Mouse (Mus musculus): Measurements from ENCODE around the gene Zic4. TPM values are rescaled to one million over a fixed set of nuclear protein-coding genes. Genes with fewer than 3 reads are reported as not detected.

Zic4 gene
- polyA plus RNA-seq, 1 experiment from 2014 or later = 0.27 TPM

DNA sequence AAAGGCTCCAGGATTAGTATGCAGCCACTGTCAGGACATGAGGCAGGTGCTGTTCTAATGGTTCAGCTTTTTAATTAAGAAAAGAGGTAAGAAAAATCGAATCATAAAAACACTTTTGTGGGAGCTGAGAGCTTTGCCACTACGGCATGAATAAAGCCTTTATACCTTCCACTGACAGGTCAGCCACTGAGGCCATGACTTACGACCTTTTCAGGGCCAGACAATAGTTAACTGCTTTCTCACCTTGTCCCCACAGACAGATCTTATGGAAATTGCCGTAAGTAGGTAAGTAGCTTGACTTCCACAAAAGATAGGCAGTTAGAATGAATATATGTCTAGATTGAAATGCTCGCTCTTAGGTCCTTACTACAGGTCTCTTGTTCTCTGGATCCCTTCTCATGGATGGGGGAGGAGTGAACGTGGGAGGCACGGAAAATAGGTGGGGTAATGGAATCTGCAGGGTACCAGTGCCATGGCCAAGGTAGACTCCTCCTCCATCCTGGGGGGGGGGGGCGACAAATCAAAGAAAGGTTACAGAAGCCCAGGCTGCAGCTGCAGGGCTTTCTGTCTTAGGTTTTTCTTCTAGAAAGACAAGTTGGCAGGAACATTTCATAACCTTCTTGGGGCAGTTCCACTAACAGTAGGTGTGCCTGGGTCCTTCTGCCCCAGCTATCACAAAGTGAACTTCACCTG, 31.3 kb downstream of the Zic4 start:
- Histone ChIP-seq H3K27me3 (replicated peaks) (peaks cover 86% of the 10 kb centered on the region), H3K27ac (ENCODE audit: poor library complexity, severe bottlenecking) (no peak overlapping the region), H3K36me3 (no peaks in the 10 kb centered on the region), H3K4me2 (no peak overlapping the region), H3K9ac (no peak overlapping the region), H3K9me3 (replicated peaks) (no peaks in the 10 kb centered on the region), H3K4me1 (replicated peaks) (no peaks in the 10 kb centered on the region), H3K4me3 (no peak overlapping the region)
- 8% methylated on average over 8 of the region's 8 CpGs for WGBS
- ATAC-seq (ENCODE audit: insufficient number of reproducible peaks, low FRiP score) = no peak

DNA sequence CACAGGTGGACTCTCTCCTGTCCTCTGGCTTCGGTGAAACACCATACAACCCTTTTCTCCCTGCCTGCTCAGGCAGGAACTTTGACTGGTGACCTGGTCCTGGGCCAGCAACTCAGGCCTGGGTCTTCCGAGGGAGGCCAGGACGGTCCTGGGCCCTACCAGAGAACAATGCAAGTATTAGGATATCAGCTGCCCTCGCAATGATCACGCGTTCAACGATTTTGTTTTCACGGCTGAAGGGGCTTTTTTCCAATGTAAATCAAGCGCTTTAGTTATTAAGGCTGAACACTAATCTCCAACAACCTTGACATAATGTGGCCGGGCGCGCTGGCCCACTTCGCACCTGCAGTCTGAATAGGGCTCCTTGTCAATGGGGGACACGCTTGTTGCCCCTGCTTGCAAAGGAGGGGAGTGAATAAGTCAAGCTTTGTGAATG, 32.0 kb downstream of the Zic4 start:
- H3K9ac ChIP-seq = no peak overlapping the region
- H3K4me3 ChIP-seq = no peak overlapping the region
- H3K36me3 ChIP-seq = no peaks in the 10 kb centered on the region
- H3K4me1 ChIP-seq (replicated peaks) = no peaks in the 10 kb centered on the region
- no peak overlapping the region for H3K27ac ChIP-seq (ENCODE audit: poor library complexity, severe bottlenecking)
- no peak for ATAC-seq (ENCODE audit: insufficient number of reproducible peaks, low FRiP score)
- peaks cover 88% of the 10 kb centered on the region for H3K27me3 ChIP-seq (replicated peaks)
- 4% methylated on average over 14 of the region's 14 CpGs for WGBS
- no peak overlapping the region for H3K4me2 ChIP-seq
- no peaks in the 10 kb centered on the region for H3K9me3 ChIP-seq (replicated peaks)

DNA sequence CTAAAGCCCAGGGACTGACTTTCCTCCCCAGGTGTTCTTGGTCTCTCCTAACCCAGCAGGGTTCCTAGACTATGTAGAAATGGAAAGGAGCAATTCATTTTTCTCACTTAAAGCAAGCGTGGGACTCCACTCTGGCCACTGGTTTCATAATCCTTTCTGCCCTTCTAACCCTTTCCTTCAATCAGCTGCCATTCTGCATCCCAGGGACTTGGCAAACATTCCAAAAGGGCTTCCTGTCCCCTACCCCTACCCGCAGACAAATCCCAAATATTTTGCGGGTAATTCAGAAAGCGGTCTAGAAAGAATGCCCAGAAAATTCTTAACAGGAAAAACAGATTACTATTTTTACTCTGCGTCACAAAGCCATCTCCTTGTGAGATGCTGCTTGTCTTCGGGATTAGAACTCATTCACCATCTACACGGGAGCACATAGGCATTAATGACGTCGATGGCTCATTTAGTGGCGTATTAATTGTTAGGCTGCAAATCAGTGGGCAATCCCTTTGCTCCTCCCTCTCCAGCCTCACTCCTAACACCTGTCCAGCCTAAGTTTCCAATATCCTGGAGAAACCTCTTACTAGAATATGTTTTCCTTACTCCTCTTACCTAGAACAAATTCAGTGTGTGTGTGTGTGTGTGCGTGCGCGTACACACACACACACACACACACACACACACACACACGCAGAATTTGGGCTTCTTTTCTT, 33.0 kb downstream of the Zic4 start:
- no peak overlapping the region for H3K4me3 ChIP-seq
- no peaks in the 10 kb centered on the region for H3K36me3 ChIP-seq
- H3K27me3 ChIP-seq (replicated peaks) = peaks cover 88% of the 10 kb centered on the region
- WGBS = 12% methylated on average over 14 of the region's 14 CpGs
- H3K9me3 ChIP-seq (replicated peaks) = no peaks in the 10 kb centered on the region
- no peak overlapping the region for H3K4me2 ChIP-seq
- H3K4me1 ChIP-seq (replicated peaks) = no peaks in the 10 kb centered on the region
- H3K27ac ChIP-seq (ENCODE audit: poor library complexity, severe bottlenecking) = no peak overlapping the region
- no peak overlapping the region for H3K9ac ChIP-seq
- ATAC-seq (ENCODE audit: insufficient number of reproducible peaks, low FRiP score) = no peak

DNA sequence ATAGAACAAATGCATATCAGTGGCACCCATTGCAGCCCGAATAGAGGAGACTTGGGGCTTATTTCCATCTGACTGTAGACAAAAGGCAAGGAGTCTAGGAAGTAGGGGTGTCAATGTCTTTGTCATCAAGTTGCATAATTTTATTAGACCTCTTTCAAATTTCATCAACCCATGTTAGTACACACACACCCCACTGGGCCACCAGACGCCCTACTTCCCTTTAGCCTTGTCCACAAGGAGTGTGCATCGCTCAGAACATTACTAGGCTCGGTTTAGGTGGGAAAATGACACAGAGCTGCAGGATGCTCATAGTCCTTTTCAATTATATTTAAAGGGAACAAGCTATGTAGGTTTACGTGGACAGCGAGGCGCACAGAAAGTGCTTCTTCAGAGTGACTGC, 37.8 kb downstream of the Zic4 start:
- H3K27me3 ChIP-seq (replicated peaks) = peaks cover 91% of the 10 kb centered on the region
- H3K9me3 ChIP-seq (replicated peaks) = no peaks in the 10 kb centered on the region
- H3K4me2 ChIP-seq = no peak overlapping the region
- no peaks in the 10 kb centered on the region for H3K36me3 ChIP-seq
- ATAC-seq (ENCODE audit: insufficient number of reproducible peaks, low FRiP score) = no peak
- H3K4me3 ChIP-seq = no peak overlapping the region
- no peak overlapping the region for H3K27ac ChIP-seq (ENCODE audit: poor library complexity, severe bottlenecking)
- H3K9ac ChIP-seq = no peak overlapping the region
- H3K4me1 ChIP-seq (replicated peaks) = no peaks in the 10 kb centered on the region
- 21% methylated on average over 7 of the region's 7 CpGs for WGBS

- Histone ChIP-seq H3K27me3 (replicated peaks) (peaks cover 91% of the 10 kb centered on the region), H3K4me1 (replicated peaks) (no peaks in the 10 kb centered on the region), H3K27ac (ENCODE audit: poor library complexity, severe bottlenecking) (no peak overlapping the region), H3K36me3 (no peaks in the 10 kb centered on the region), H3K9me3 (replicated peaks) (no peaks in the 10 kb centered on the region), H3K9ac (no peak overlapping the region), H3K4me3 (no peak overlapping the region), H3K4me2 (no peak overlapping the region)
- WGBS = 12% methylated on average over 8 of the region's 8 CpGs
- no peak for ATAC-seq (ENCODE audit: insufficient number of reproducible peaks, low FRiP score)
Observed at GRCm38 (mm10) chr9:91400482-91401093, 38.4 kb downstream of the Zic4 start.

DNA sequence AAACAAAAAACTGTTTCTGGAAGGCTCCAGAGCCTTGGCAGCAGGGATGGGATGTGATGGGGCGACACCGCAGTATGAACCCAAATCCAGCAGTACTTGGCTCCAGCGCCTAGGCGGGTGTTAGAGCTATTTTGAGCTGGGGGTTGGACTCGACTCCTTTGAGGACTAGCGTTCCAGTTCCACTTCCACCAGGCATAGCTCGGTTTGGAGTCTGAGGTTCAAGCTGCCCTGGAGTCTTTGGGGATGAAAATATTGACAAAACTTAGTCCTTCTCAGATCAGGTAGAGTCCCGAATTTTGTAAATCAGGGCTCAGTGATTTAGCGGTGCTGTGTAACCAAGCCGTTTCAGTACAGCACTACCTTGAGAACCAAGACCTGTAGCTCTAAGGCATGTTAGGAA, 39.3 kb downstream of the Zic4 start:
- no peak overlapping the region for H3K9ac ChIP-seq
- H3K36me3 ChIP-seq = no peaks in the 10 kb centered on the region
- no peak for ATAC-seq (ENCODE audit: insufficient number of reproducible peaks, low FRiP score)
- H3K4me3 ChIP-seq = no peak overlapping the region
- peaks cover 92% of the 10 kb centered on the region for H3K27me3 ChIP-seq (replicated peaks)
- under 1% methylated on average over 10 of the region's 10 CpGs for WGBS
- no peak overlapping the region for H3K27ac ChIP-seq (ENCODE audit: poor library complexity, severe bottlenecking)
- no peaks in the 10 kb centered on the region for H3K4me1 ChIP-seq (replicated peaks)
- H3K9me3 ChIP-seq (replicated peaks) = no peaks in the 10 kb centered on the region
- H3K4me2 ChIP-seq = no peak overlapping the region

DNA sequence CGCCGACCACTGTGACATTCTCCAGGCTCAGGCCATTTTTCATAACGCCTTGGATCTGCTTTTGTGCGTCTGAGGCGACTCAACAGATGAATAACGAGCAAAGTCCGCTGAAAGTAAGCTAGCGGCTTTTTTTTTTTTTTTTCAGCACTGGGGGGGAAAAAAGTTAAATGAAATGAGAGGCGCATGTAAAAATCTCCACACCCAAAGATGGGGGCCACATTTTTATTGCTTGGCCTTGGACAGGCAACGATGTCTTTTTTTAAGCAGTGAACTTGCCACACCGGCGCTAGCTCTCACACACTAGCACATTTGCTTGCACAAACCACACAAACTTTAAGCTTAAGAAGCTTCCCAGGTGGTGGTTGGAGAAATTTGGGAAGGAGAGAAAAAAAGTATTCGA, 42.0 kb downstream of the Zic4 start:
- no peaks in the 10 kb centered on the region for H3K36me3 ChIP-seq
- H3K27me3 ChIP-seq (replicated peaks) = peaks cover 81% of the 10 kb centered on the region
- no peak overlapping the region for H3K4me2 ChIP-seq
- no peak overlapping the region for H3K9ac ChIP-seq
- H3K4me1 ChIP-seq (replicated peaks) = no peaks in the 10 kb centered on the region
- WGBS = 2% methylated on average over 13 of the region's 13 CpGs
- no peak for ATAC-seq (ENCODE audit: insufficient number of reproducible peaks, low FRiP score)
- H3K9me3 ChIP-seq (replicated peaks) = no peaks in the 10 kb centered on the region
- no peak overlapping the region for H3K27ac ChIP-seq (ENCODE audit: poor library complexity, severe bottlenecking)
- H3K4me3 ChIP-seq = no peak overlapping the region

GRCm38 (mm10) chr9:91404905-91405752, 42.9 kb downstream of the Zic4 start:
- H3K9ac ChIP-seq = no peak overlapping the region
- H3K36me3 ChIP-seq = no peaks in the 10 kb centered on the region
- no peak overlapping the region for H3K4me3 ChIP-seq
- no peaks in the 10 kb centered on the region for H3K4me1 ChIP-seq (replicated peaks)
- H3K4me2 ChIP-seq = no peak overlapping the region
- no peak for ATAC-seq (ENCODE audit: insufficient number of reproducible peaks, low FRiP score)
- H3K9me3 ChIP-seq (replicated peaks) = no peaks in the 10 kb centered on the region
- H3K27me3 ChIP-seq (replicated peaks) = peaks cover 81% of the 10 kb centered on the region
- under 1% methylated on average over 27 of the region's 27 CpGs for WGBS
- no peak overlapping the region for H3K27ac ChIP-seq (ENCODE audit: poor library complexity, severe bottlenecking)

DNA sequence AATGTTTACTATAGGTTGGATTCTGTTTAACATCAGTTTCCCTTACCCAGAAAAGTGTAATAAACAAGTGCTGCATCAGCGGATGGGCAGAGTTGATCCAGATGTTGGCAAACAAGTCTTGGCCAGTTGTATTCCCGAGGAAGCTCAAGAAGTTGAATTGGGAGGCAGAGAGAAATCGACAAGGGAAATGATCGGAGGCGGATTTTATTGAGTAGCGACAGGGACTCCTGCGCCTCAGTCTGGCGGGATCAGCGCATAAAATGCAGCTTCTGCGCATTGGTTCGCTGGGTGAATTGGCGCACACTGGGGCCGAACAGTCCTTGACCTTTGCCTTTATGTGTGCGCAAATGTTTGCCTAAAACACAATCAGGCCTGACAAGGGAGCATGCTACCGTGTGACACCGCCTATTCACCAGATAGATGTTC, 43.6 kb downstream of the Zic4 start:
- no peaks in the 10 kb centered on the region for H3K36me3 ChIP-seq
- H3K27me3 ChIP-seq (replicated peaks) = peaks cover 81% of the 10 kb centered on the region
- no peak overlapping the region for H3K9ac ChIP-seq
- no peaks in the 10 kb centered on the region for H3K9me3 ChIP-seq (replicated peaks)
- H3K4me1 ChIP-seq (replicated peaks) = no peaks in the 10 kb centered on the region
- no peak overlapping the region for H3K27ac ChIP-seq (ENCODE audit: poor library complexity, severe bottlenecking)
- no peak overlapping the region for H3K4me3 ChIP-seq
- no peak for ATAC-seq (ENCODE audit: insufficient number of reproducible peaks, low FRiP score)
- no peak overlapping the region for H3K4me2 ChIP-seq
- 1% methylated on average over 16 of the region's 16 CpGs for WGBS

DNA sequence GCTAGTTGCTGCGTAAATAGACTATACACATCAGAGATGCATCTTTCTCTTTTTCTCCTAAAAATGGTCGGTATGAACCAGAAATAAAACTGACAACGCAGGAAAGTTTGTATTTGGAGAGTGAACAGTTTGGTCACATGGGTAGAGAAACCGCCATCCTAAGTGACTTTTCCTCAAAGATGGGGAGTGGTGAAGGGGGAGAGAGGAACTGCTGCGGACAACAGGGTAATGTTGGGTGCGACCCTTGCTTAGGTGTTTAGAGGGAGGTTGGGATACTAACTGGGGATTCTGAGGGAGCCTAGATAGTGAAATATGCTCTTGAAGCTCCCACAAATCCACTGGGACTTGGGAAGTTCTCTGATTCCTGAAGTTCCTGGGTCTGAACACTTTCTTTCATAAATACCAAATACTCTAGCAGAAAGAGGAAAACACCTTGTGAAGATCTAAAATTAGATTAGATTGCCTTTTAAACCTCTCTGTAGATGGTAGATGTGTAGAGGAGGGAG, 44.1 kb downstream of the Zic4 start:
- no peak overlapping the region for H3K9ac ChIP-seq
- no peak overlapping the region for H3K4me2 ChIP-seq
- WGBS = 2% methylated on average over 6 of the region's 6 CpGs
- H3K27ac ChIP-seq (ENCODE audit: poor library complexity, severe bottlenecking) = no peak overlapping the region
- no peak overlapping the region for H3K4me3 ChIP-seq
- no peaks in the 10 kb centered on the region for H3K9me3 ChIP-seq (replicated peaks)
- peaks cover 80% of the 10 kb centered on the region for H3K27me3 ChIP-seq (replicated peaks)
- H3K4me1 ChIP-seq (replicated peaks) = no peaks in the 10 kb centered on the region
- no peak for ATAC-seq (ENCODE audit: insufficient number of reproducible peaks, low FRiP score)
- H3K36me3 ChIP-seq = no peaks in the 10 kb centered on the region

DNA sequence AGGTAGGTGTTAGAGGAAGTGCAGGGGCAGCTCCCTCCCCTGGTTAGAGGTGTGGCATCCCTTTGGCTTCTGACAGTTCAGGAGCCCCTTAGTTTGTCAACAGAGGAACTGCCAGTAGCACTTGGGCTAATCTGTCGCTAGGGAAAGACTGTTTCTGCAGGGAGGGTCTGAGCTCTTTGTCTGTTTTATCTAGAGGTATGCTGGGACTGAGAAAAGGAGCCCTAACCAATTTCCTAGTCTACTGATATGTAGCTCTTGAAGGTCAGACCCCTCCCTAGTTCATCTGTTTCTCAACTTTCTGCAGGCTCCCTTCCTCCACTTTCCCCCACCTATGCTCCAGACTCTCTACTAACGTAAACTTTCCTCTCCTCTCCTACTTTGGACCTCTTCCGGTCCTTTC, 47.6 kb downstream of the Zic4 start:
- 0 out of 2 replicates have a peak, but pooled peaks cover 2% of the 10 kb centered on the region for H3K9me3 ChIP-seq (replicated peaks)
- no peak overlapping the region for H3K9ac ChIP-seq
- no peaks in the 10 kb centered on the region for H3K4me1 ChIP-seq (replicated peaks)
- no peak overlapping the region for H3K4me2 ChIP-seq
- WGBS = 0% methylated on average over 3 of the region's 3 CpGs
- no peaks in the 10 kb centered on the region for H3K36me3 ChIP-seq
- H3K27me3 ChIP-seq (replicated peaks) = peaks cover 66% of the 10 kb centered on the region
- H3K27ac ChIP-seq (ENCODE audit: poor library complexity, severe bottlenecking) = no peak overlapping the region
- ATAC-seq (ENCODE audit: insufficient number of reproducible peaks, low FRiP score) = no peak
- H3K4me3 ChIP-seq = no peak overlapping the region

All from heart, embryonic 12.5 days (tissue).